Mouse (Mus musculus) thymus, postnatal 10 days (tissue): ENCODE measurements at regions not wholly inside any gene's neighbourhood (a gene's known extent, or its start where the extent isn't known, plus 50 kb on each side); places are given as distances from the start of the nearest gene placed in this dataset.

Source experiments
- DNase-seq, 2 experiments: peaks; one replicate each; pipeline ENCODE4 v3.0.0; 2021; ENCODE audit warnings: low spot score in 2 of 2

- DNase-seq, result no peak
Measured at GRCm38 (mm10) chr15:97127771-97128170, 72.0 kb upstream of the Slc38a4 start.

DNA sequence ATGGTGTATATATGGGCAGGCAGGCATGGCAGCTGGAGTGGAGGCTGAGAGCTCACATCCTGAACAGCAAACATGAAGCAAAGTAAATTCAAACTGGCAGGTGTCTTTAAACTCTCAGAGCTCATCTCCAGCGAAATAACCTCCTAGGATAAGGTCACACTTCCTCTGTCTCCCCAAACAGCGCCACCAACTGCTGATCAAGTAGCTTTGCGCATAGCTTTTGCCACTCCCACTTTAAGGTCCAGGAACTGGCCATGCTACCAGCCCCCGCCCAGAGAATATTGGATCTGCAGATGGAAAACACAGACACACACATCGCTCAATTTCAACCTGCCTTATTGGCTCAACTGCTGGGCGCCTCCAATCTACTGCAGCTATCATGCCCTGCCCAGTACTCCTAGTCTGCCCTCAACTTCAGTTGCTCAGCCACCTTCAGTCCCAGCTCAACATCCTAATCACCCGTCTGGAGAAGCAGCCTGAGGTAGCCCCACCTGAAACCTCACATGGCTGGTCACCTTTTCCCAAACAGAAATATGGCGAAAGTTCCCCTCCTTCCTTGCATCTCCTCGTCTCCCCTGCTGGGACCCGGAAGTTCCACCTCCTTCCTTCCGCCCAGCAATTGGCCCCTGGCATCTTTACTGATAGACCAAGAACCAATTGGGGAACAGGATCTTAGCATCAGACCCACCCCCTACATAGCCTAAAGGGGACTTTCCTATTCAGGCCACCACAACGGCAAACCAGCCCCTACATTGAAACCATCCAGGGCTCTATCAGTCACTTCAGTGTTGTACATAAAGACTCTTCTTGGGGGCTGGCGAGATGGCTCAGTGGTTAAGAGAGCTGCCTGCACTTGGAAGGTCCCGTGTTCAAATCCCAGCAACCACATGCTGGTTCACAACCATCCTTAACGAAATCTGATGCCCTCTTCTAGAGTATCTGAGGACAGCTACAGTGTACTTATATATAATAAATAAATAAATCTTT is 70.4 kb upstream of the Slc38a4 start:
- no peak for DNase-seq

GRCm38 (mm10) chr15:97122263-97122662 is 66.5 kb upstream of the Slc38a4 start:
- no peak for DNase-seq

- no peak for DNase-seq
Measured at GRCm38 (mm10) chr15:97112452-97113200, 56.9 kb upstream of the Slc38a4 start.

DNA sequence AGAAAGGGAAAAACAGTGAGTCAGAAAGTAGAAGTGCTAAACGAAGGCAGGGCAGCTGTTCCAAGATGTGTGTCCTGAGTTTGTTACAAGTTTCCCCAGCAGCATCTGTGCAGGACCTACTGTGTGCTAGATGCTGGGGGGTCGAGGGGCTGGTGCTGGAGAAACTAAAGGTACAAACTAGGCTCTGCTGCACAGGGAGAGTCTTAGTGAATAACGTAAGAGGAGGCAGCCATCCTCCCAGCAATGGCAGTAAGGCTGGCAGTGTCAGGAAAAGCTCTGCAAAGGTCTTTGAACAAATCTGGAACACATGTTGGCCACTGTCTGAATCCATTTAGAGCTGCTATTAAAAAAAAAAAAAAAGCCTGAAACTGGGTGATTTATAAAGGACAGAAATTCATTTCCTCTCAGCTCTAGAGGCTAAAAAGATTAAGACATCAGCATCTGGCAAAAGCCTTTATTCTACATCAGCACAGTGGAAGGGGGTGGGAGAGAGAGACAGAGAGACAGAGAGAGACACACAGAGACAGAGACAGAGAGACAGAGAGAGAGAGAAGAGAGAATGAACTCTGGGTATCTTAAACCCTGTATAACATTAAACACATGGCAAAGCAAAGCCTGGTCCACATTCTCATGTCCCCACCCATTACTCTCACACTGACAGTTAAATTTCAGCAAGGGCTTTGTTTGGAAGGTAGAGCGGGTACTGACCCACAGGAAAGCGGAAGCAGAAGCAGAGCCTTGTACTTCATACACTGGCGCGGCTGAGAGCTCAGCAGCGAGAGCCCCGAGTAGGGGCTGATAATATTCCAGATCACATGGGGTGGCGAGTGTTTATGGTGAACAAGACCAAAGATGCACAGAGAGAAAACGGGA is 55.8 kb upstream of the Slc38a4 start:
- DNase-seq, result no peak

GRCm38 (mm10) chr15:97107779-97108178 is 52.0 kb upstream of the Slc38a4 start:
- DNase-seq, result no peak

- DNase-seq, result no peak
Measured at GRCm38 (mm10) chr15:97106556-97106955, 50.8 kb upstream of the Slc38a4 start.
